10 mouse cellular contexts compared by ENCODE assay signal in genomic region chr4:123227707-123228106, GRCm38 (mm10). TPM values are rescaled to one million over a fixed set of nuclear protein-coding genes. Genes with fewer than 3 reads are reported as not detected.
DNase-seq lines count a peak whose midpoint lies in the region; ATAC-seq and TF ChIP-seq lines count a peak whose summit lies in the region.
"Had no signal": no experiment of that assay in that cellular context is flagged by ENCODE, and none has a peak within 500 bp of the region (broad histone marks: within the 10 kb centered on the region; RNA-seq: fewer than 3 reads in every experiment).

No protein-coding gene starts in this region.

- H3K4me2 ChIP-seq in midbrain, embryonic 13.5 days (replicated peaks): no peak overlapping the region
- H3K4me2 ChIP-seq: embryonic facial prominence, embryonic 13.5 days had no signal

- peaks cover 13% of the 10 kb centered on the region for H3K27me3 ChIP-seq in midbrain, embryonic 13.5 days

- DNase-seq in layer of hippocampus, adult 2 months (ENCODE audit: low spot score in 2 of 2): no peak
- no peak for DNase-seq in layer of hippocampus, adult 11-12 months (ENCODE audit: low spot score)
- peak; percentile 74 for DNase-seq in gastrocnemius, postnatal 14 days
- peak; percentile 84 to 86 for DNase-seq in heart, postnatal 10 days
- peak; percentile 28 for DNase-seq in neural tube, embryonic 10.5 days (ENCODE audit: extremely low spot score, low spot score)
- no peak for DNase-seq in left cerebral cortex, adult 2 months (ENCODE audit: extremely low spot score in 1 of 2, low spot score in 2 of 2)
- no peak for DNase-seq in right cerebral cortex, adult 2 months (ENCODE audit: low spot score in 2 of 2)

- TF ChIP-seq CTCF in layer of hippocampus, adult 2 months (conservative IDR thresholded peaks at IDR 0.05): no peak
- no peak for TF ChIP-seq CTCF in left cerebral cortex, adult 2 months (IDR thresholded peaks at IDR 0.05)

- no peak overlapping the region for H3K9ac ChIP-seq in midbrain, embryonic 13.5 days (replicated peaks)
- H3K9ac ChIP-seq: embryonic facial prominence, embryonic 13.5 days had no signal

- H3K9me3 ChIP-seq in midbrain, embryonic 13.5 days: no peaks in the 10 kb centered on the region
- H3K9me3 ChIP-seq: embryonic facial prominence, embryonic 13.5 days had no signal

- H3K36me3 ChIP-seq in midbrain, embryonic 13.5 days: no peaks in the 10 kb centered on the region
- H3K36me3 ChIP-seq: embryonic facial prominence, embryonic 13.5 days had no signal

- H3K4me1 ChIP-seq in midbrain, embryonic 13.5 days (replicated peaks): no peaks in the 10 kb centered on the region

- ATAC-seq in midbrain, embryonic 13.5 days: no peak

- 61% methylated on average over 4 of the region's 4 CpGs for WGBS in midbrain, embryonic 13.5 days

- H3K4me3 ChIP-seq in layer of hippocampus, adult 2 months: no peak overlapping the region
- no peak overlapping the region for H3K4me3 ChIP-seq in left cerebral cortex, adult 2 months
- H3K4me3 ChIP-seq in midbrain, embryonic 13.5 days (replicated peaks): no peak overlapping the region
- H3K4me3 ChIP-seq: embryonic facial prominence, embryonic 13.5 days had no signal

- peak overlapping the region; percentile 28; the same call in 1 of the 2 replicates for H3K27ac ChIP-seq in layer of hippocampus, adult 2 months
- no peak overlapping the region for H3K27ac ChIP-seq in left cerebral cortex, adult 2 months
- no peak overlapping the region for H3K27ac ChIP-seq in midbrain, embryonic 13.5 days
- H3K27ac ChIP-seq: embryonic facial prominence, embryonic 13.5 days had no signal

- intact Hi-C loops in gastrocnemius, postnatal 14 days (cut with DNase I; ENCODE audit: low total_unique reads): no loop called here
- intact Hi-C loops in heart, postnatal 10 days (cut with DNase I): no loop called here
- intact Hi-C loops in left cerebral cortex, adult 2 months (cut with DNase I): no loop called here

RNA-seq across cellular contexts. Expression of gene Heyl, which starts 5.6 kb away (rescaled TPM):
- total RNA-seq in layer of hippocampus, adult 2 months (2021): 1 to 10 TPM; 3.1 to 3.3 TPM
- 10 to 100 TPM; 11.8 to 18.1 TPM for total RNA-seq in gastrocnemius, postnatal 14 days (2021)
- total RNA-seq in heart, postnatal 10 days (2021): 10 to 100 TPM; 31.6 to 34.3 TPM
- 1 to 10 TPM; 2.7 to 3.9 TPM for total RNA-seq in left cerebral cortex, adult 2 months (2021)
- polyA plus RNA-seq in midbrain, embryonic 13.5 days (2015; fragmentation: Nextera tagmentation; extraction: Ambion mirVana): 5.5 and 6.6 TPM in 2 replicates
- total RNA-seq: neutrophil, adult 5-6 weeks had no signal

RNA-seq across cellular contexts. Expression of gene Nt5c1a, which starts 26.4 kb away (rescaled TPM):
- total RNA-seq in layer of hippocampus, adult 2 months (2021): 10 to 100 TPM; 14.5 to 15.2 TPM
- 10 to 100 TPM in 1 of 2 experiments, 1 to 10 TPM in 1; 7.9 to 10.7 TPM for total RNA-seq in gastrocnemius, postnatal 14 days (2021)
- total RNA-seq in heart, postnatal 10 days (2021): 10 to 100 TPM; 33.4 to 35.0 TPM
- total RNA-seq in left cerebral cortex, adult 2 months (2021): 10 to 100 TPM in 1 of 2 experiments, 1 to 10 TPM in 1; 9.3 to 11.4 TPM
- polyA plus RNA-seq in midbrain, embryonic 13.5 days (2015; fragmentation: Nextera tagmentation; extraction: Ambion mirVana): not detected in 2 replicates
- total RNA-seq: neutrophil, adult 5-6 weeks had no signal
- polyA plus RNA-seq: embryonic facial prominence, embryonic 13.5 days had no signal

RNA-seq across cellular contexts. Expression of gene Pabpc4, which starts 34.4 kb away (rescaled TPM):
- total RNA-seq in layer of hippocampus, adult 2 months (2021): 10 to 100 TPM; 45.9 to 47.6 TPM
- 100 to 1,000 TPM; 286 to 288 TPM for total RNA-seq in gastrocnemius, postnatal 14 days (2021)
- 100 to 1,000 TPM; 259 to 282 TPM for total RNA-seq in heart, postnatal 10 days (2021)
- 10 to 100 TPM; 44.9 to 45.4 TPM for total RNA-seq in left cerebral cortex, adult 2 months (2021)
- polyA plus RNA-seq in midbrain, embryonic 13.5 days (2015; fragmentation: Nextera tagmentation; extraction: Ambion mirVana): 25.5 and 27.1 TPM in 2 replicates

RNA-seq across cellular contexts. Expression of gene Hpcal4, which starts 44.7 kb away (rescaled TPM):
- total RNA-seq in layer of hippocampus, adult 2 months (2021): 100 to 1,000 TPM; 493 to 508 TPM
- under 1 TPM; 0.06 to 0.07 TPM for total RNA-seq in gastrocnemius, postnatal 14 days (2021)
- under 1 TPM; 0.40 to 0.89 TPM for total RNA-seq in heart, postnatal 10 days (2021)
- total RNA-seq in left cerebral cortex, adult 2 months (2021): 100 to 1,000 TPM; 530 to 532 TPM
- 14.1 and 16.5 TPM in 2 replicates for polyA plus RNA-seq in midbrain, embryonic 13.5 days (2015; fragmentation: Nextera tagmentation; extraction: Ambion mirVana)
- total RNA-seq: neutrophil, adult 5-6 weeks had no signal

Comparison
In these comparisons a context has a peak if more than half of its experiments do, and no peak if none do; other contexts are left out.
1. DNase-seq: peak in gastrocnemius, postnatal 14 days (single experiment), heart, postnatal 10 days (2 of 2) and neural tube, embryonic 10.5 days (single experiment); none in layer of hippocampus, adult 2 months (0 of 2), layer of hippocampus, adult 11-12 months (single experiment), left cerebral cortex, adult 2 months (0 of 2) and right cerebral cortex, adult 2 months (0 of 2).
2. RNA of gene Pabpc4, which starts 34.4 kb away (total RNA-seq): 286 to 288 TPM in gastrocnemius, postnatal 14 days and 259 to 282 TPM in heart, postnatal 10 days; 45.9 to 47.6 TPM in layer of hippocampus, adult 2 months and 44.9 to 45.4 TPM in left cerebral cortex, adult 2 months; every median in the first group is over 4 times any median in the second.